Mouse (Mus musculus) thymus, postnatal 25 days (tissue): ENCODE measurements around the gene Mylk2.

Source experiments
- DNase-seq: peaks from one replicate; pipeline ENCODE4 v3.0.0; 2022

The Mylk2 gene

DNA sequence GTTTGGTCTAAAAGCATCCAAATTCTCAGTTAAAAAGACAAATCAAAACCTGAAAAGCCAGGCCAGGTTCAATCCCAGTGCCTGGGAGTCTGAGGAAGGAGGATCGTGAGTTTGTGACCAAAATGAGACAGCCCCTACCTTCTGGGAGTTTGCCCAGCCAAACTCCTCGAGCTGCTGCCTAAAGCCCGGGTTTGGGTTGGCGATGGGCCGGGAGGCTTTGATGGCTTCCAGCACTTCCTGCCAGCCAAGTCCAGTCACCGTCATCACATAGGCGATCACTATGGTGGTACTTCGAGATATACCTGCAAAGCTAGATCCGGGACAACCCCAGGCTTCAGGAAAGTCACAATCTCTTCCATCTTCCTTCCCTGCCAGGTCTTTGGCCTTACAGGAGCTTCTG lies 32.9 kb downstream of the Mylk2 start:
- no peak for DNase-seq

DNA sequence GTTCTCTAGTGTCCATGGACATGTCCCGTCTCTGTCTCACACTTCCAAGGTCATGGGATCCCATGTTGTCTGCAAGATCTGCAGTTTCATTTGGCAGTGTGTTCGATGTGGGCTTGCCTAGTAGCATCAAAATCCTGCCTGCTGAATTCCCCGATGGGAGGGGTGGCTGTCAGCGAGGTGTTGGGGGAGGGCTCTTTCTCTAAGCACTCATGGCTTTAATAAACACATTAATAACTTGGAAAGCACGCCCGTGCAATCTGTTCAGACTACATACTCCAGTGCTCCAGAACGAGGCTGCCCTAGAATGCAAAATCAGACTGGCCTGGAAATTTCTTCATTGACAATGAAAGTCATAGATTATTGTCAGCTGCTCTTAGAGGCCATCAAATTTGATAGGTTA lies 35.9 kb downstream of the Mylk2 start:
- DNase-seq = no peak

DNA sequence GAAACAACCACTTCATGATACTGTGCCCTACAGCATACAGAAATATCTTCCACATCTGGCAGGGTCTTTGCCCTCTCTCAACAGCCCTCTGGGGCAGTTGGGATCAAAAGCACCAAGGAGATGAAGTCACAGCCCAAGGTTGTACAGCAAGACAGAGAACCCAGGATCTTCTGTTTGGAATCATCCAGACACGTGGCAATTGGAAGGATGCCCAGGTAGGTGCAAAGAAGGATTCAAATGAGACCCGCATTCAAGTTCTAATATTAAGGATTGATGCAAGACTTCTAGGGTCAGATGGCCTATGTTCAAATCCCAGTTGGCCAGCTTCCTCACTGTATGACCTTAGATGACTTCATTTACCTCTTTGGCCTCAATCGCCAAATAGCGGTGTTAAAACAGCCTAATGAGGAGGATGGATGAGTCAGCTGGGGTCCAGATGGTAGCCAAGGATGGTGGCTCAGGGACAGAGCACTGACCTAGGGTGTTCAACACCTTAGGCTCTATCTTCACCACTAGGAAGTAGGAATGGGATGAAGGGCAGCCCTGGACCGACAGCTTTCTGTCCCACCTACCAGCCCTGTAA lies 37.4 kb downstream of the Mylk2 start:
- DNase-seq = no peak

DNA sequence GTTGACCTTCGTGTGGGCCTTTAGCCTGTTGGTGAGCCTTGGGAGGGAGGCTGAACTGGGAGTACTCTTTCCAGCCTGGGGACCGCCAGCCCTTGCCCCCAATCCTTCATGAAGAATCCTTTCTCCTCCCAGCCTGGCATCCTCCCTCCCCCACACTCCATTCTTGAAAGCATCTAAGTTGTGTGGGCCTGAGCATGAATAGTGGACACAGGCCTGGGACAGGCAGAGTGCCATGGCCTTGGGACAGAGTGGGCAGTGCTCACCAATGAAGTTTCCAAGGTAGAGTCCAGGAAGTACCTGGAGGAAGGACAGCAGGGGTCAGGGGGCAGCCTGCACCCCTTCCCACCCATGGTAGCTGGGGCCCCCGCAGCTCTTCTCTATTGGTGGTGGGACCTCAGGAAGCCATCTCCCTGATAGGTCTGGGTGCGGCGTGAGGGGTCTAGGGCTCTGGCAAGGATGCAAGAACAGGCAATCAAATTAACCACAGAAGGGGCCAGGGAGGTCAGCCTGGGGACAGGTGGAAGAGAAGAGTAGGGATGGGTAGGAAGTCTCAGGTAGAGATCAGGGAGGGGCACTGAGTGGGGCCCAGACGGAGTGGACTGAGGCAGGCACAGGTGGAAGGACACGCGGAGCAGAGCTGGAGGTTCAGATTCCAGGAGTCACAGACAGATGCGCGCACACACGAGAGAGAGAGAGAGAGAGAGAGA lies 39.4 kb downstream of the Mylk2 start:
- no peak for DNase-seq

DNA sequence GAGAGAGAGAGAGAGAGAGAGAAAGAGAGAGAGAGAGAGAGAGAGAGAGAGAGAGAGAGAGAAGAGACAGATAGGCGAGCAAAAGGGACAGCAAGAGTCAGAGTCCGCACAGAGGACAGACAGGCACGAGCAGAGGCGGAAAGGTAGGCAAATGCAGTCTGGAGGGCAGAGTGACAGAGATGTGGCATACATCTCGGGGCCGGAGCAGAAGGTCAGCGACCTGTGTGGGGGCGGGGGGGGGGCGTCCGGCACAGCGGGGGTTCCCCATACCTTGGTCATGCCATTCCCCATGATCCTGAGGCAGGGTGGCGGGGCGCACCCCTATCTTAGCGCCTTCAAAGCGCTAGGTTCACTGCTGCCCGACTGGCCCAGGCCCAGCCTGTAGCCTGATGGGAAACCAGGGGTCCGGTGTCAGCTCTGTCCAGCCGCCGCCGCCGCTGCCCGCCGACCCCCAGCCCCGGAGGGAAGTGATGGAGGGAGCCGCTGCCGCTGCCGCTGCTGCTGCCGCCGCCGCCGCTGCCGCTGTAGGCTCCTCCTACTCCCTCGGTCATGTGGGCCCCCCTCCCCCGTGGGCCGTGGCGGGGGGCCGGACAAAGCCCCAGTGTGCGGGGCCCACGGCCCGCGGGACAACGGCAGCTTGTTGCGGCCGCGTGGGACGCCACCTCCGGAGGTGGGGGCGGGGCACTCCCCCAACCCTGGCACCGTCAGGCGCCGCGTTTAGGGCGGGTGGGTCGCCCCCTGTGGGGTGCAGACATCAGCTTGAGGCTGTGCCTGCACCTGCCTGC lies 40.1 kb downstream of the Mylk2 start, which contains the start of gene Dusp15:
TSS of gene Dusp15 (minus strand) at position 634 of the 785 bp plus-strand sequence.
- peak; percentile 51 for DNase-seq

- no peak for DNase-seq
Measured at GRCm38 (mm10) chr2:152951850-152952720, 40.9 kb downstream of the Mylk2 start.

GRCm38 (mm10) chr2:152958116-152958515 lies 47.0 kb downstream of the Mylk2 start:
- DNase-seq = no peak

GRCm38 (mm10) chr2:152962091-152962793 lies 51.1 kb downstream of the Mylk2 start, which contains the start of gene Ttll9:
Gene Ttll9, plus strand, starts transcription at chr2:152962485.
- peak; percentile 21 for DNase-seq

DNA sequence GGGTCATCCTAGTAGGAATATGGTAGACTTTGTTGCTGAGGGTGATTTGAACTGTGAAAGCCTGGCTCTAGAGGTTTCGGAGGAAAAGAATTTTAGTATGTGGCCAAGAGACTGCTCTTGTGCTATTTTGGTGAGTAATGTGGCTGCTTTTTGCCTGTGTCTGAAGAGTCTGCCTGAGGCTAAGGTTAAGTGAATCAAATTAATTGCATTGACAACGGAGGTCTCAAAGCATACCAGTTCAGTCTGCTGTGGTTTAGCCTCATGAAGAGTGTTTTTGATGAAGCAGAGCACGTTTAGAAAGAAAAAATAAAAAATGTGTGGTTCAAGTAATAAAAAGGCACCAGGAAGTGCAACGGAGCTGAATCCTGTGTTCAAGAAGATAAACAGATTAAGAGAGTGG lies 54.4 kb downstream of the Mylk2 start:
- no peak for DNase-seq
